Mouse (Mus musculus) urinary bladder, adult 2 months (tissue): ENCODE results near the gene Mif4gd. TPM values are rescaled to one million over a fixed set of nuclear protein-coding genes. Genes with fewer than 3 reads are reported as not detected.

ENCODE experiments used
- DNase-seq: peaks from one replicate; pipeline ENCODE4 v3.0.0; 2022; ENCODE audit warnings: low spot score
- polyA plus RNA-seq: library from polyadenylated mRNA; depleted of rRNA; stranded (reverse); fragments of >200 nt; gene quantifications from 2 replicates; pipeline ENCODE4 v1.2.3, GENCODE M21; 2012; rRNA removed

Mif4gd gene
- polyA plus RNA-seq, 1 experiment = 89.7 TPM

DNA sequence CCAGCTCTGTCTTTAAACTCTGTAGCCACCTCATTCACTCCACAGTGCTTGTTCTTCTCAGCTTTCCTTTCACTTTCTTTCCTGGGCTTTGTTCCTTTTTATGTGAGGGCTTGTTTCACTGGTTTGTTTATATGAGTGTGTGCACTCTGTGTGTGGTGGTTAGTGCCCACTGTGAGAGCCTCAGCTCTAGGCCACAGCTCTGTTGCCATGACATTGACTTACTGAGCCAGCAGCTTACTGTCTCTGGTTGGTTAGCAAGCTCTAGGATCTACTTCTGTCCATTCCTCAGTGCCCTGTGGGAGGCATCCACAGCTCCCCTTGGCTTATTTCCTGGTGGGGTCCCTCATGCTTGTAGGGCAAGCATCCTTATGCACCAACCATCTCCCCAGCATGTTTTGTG is 33.7 kb downstream of the Mif4gd start:
- DNase-seq = no peak

GRCm38 (mm10) chr11:115564961-115565360 is 47.8 kb downstream of the Mif4gd start:
- no peak for DNase-seq

DNA sequence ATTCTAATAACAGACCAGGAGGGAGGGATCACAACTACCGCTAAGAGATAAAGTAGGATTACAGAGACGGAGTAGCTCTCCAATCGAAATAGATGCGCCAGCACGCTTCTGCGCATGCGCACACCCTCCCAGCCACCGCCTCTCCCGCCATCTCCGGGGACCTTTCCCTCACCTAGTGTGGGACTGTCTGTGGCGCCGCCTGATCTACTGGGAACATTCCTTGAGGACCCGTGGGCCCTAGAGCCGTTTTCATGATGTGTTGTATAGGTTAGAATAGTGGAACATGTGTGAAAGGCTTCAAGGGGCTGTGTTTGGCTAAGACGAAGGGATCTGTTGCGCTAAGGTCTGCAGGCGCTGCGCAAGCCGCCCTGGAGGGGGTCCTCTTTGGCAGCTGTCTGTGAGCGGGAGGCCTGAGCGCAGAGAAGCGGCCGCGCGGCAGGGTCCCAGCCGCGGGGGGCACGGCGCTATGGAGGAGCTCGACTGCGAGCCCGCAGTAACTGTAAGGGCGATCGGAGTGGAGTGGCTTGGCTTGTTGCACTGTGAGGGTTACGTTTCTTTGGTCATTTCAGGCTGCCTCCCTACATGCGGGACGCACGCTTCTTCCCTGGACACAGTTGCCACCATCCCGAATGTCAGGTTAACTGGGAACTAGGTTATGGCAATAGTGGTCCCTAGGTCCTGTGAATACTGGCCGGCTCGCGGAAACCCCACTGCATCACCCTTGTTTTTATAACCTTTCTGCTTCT is 48.5 kb downstream of the Mif4gd start, which contains the start of gene Nup85:
Nup85 (plus strand) TSS at position 371 of the 746 bp plus-strand sequence.
- peak; percentile 93 for DNase-seq

DNA sequence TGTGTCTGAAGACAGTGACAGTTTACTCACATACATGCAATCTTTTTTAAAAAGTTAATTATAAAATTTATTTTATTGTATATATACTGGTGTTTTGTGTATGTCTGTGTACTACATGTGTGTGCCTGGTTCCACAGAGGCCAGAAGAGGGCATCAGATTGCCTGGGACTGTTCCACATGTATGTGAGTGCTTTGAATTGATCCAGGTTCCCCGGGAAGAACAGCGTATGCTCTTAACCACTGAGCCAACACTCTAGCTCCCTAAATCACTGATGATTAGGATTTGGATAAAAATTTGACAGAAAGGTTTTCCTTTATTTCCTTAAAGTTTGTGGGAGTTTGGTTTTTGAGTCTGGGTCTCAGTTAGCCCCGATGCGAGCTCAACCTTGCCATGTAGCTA is 49.4 kb downstream of the Mif4gd start:
- no peak for DNase-seq

Other genes starting within 250 kb of the Mif4gd start
- 28.4 and 30.5 TPM in 2 replicates for gene Hid1, start 245.2 kb downstream of the Mif4gd start, polyA plus RNA-seq
- gene Cdr2l, start 231.1 kb downstream of the Mif4gd start, polyA plus RNA-seq = 10.8 and 11.9 TPM in 2 replicates
- 89.3 and 89.6 TPM in 2 replicates for gene Mrpl58, start 209.2 kb downstream of the Mif4gd start, polyA plus RNA-seq
- 561 and 600 TPM in 2 replicates for gene Atp5h, start 193.0 kb downstream of the Mif4gd start, polyA plus RNA-seq
- 35.6 TPM in 2 replicates for gene Kctd2, start 192.8 kb downstream of the Mif4gd start, polyA plus RNA-seq
- gene Trim80, start 172.4 kb downstream of the Mif4gd start, polyA plus RNA-seq = 0.04 and 0.09 TPM in 2 replicates
- 0.83 and 1.1 TPM in 2 replicates for gene Slc16a5, start 150.5 kb downstream of the Mif4gd start, polyA plus RNA-seq
- 6.9 and 7.0 TPM in 2 replicates for gene Armc7, start 137.3 kb downstream of the Mif4gd start, polyA plus RNA-seq
- gene Nt5c, start 121.1 kb downstream of the Mif4gd start, polyA plus RNA-seq = 70.9 and 80.1 TPM in 2 replicates
- gene Jpt1, start 98.6 kb downstream of the Mif4gd start, polyA plus RNA-seq = 89.2 and 102 TPM in 2 replicates
- 274 and 303 TPM in 2 replicates for gene Sumo2, start 76.7 kb downstream of the Mif4gd start, polyA plus RNA-seq
- 54.2 and 77.1 TPM in 2 replicates for gene Nup85, start 48.5 kb downstream of the Mif4gd start, polyA plus RNA-seq
- 36.1 and 39.5 TPM in 2 replicates for gene Mrps7, start 9.0 kb downstream of the Mif4gd start, polyA plus RNA-seq
- 25.4 and 27.3 TPM in 2 replicates for gene Gga3, start 8.9 kb downstream of the Mif4gd start, polyA plus RNA-seq
- gene Slc25a19, start 15.3 kb upstream of the Mif4gd start, polyA plus RNA-seq = 30.0 and 31.7 TPM in 2 replicates
- 57.2 and 62.8 TPM in 2 replicates for gene Grb2, start 95.6 kb upstream of the Mif4gd start, polyA plus RNA-seq
- gene Tmem94, start 152.5 kb upstream of the Mif4gd start, polyA plus RNA-seq = 20.8 and 25.9 TPM in 2 replicates
- 20.6 and 25.2 TPM in 2 replicates for gene Caskin2, start 200.7 kb upstream of the Mif4gd start, polyA plus RNA-seq
- gene Tsen54, start 201.8 kb upstream of the Mif4gd start, polyA plus RNA-seq = 18.7 and 21.4 TPM in 2 replicates
- gene Llgl2, start 211.1 kb upstream of the Mif4gd start, polyA plus RNA-seq = 42.4 and 54.0 TPM in 2 replicates
- gene Myo15b, start 245.4 kb upstream of the Mif4gd start, polyA plus RNA-seq = 0.44 and 0.65 TPM in 2 replicates